Mouse (Mus musculus) CH12F3 (cell line): Measurements from ENCODE around the gene Fbxo42.

Experiments used
- in situ Hi-C: fragments of 300-500 bp; cut with MboI; formaldehyde crosslinking; loops from 2 replicates; pipeline ENCODE4 v1.14.3; 2020; ENCODE audit warnings: low sequenced_read_pairs

Fbxo42 gene

GRCm38 (mm10) chr4:141165744-141166292 is 18.1 kb downstream of the Fbxo42 start:
- in situ Hi-C loops: no loop called here

GRCm38 (mm10) chr4:141167156-141167555 is 19.4 kb downstream of the Fbxo42 start:
- in situ Hi-C loops: no loop called here

- in situ Hi-C loops: no loop called here
Observed at GRCm38 (mm10) chr4:141172121-141172520, 24.4 kb downstream of the Fbxo42 start.

- in situ Hi-C loops: no loop called here
Observed at GRCm38 (mm10) chr4:141175783-141176182, 28.1 kb downstream of the Fbxo42 start.

- in situ Hi-C loops: no loop called here
Observed at GRCm38 (mm10) chr4:141176328-141176838, 28.7 kb downstream of the Fbxo42 start.

- in situ Hi-C loops: no loop called here
Observed at GRCm38 (mm10) chr4:141178500-141178899, 30.8 kb downstream of the Fbxo42 start.

GRCm38 (mm10) chr4:141180831-141181230 is 33.1 kb downstream of the Fbxo42 start:
- in situ Hi-C loops: no loop called here

- in situ Hi-C loops: no loop called here
Observed at GRCm38 (mm10) chr4:141181981-141182380, 34.3 kb downstream of the Fbxo42 start.

GRCm38 (mm10) chr4:141183932-141184331 is 36.2 kb downstream of the Fbxo42 start:
- in situ Hi-C loops: no loop called here

- in situ Hi-C loops: no loop called here
Observed at GRCm38 (mm10) chr4:141184426-141184825, 36.7 kb downstream of the Fbxo42 start.

GRCm38 (mm10) chr4:141186923-141187836 is 39.5 kb downstream of the Fbxo42 start:
- in situ Hi-C loops: no loop called here

GRCm38 (mm10) chr4:141191294-141191693 is 43.6 kb downstream of the Fbxo42 start:
- in situ Hi-C loops: no loop called here

- in situ Hi-C loops: no loop called here
Observed at GRCm38 (mm10) chr4:141194553-141194952, 46.8 kb downstream of the Fbxo42 start.

- in situ Hi-C loops: no loop called here
Observed at GRCm38 (mm10) chr4:141196981-141197685, 49.4 kb downstream of the Fbxo42 start.

- in situ Hi-C loops: no loop called here
Observed at GRCm38 (mm10) chr4:141197686-141198035, 49.9 kb downstream of the Fbxo42 start.

GRCm38 (mm10) chr4:141200906-141201305 is 53.2 kb downstream of the Fbxo42 start:
- in situ Hi-C loops: no loop called here

- in situ Hi-C loops: no loop called here
Observed at GRCm38 (mm10) chr4:141202192-141202591, 54.5 kb downstream of the Fbxo42 start.

- in situ Hi-C loops: no loop called here
Observed at GRCm38 (mm10) chr4:141204580-141205061, 56.9 kb downstream of the Fbxo42 start.

- in situ Hi-C loops: no loop called here
Observed at GRCm38 (mm10) chr4:141207081-141207480, 59.4 kb downstream of the Fbxo42 start.

- in situ Hi-C loops: loop anchor here (10.0 kb wide), 1 partner anchor 66 kb away; the partner anchor contains the start of gene Fbxo42
Observed at GRCm38 (mm10) chr4:141210524-141211219, 63.0 kb downstream of the Fbxo42 start.

- in situ Hi-C loops: loop anchor here (10.0 kb wide), 1 partner anchor 67 kb away; the partner anchor contains the start of gene Fbxo42
Observed at GRCm38 (mm10) chr4:141211646-141212045, 63.9 kb downstream of the Fbxo42 start.
